Mouse (Mus musculus): ENCODE measurements around the gene Topors. TPM values are rescaled to one million over a fixed set of nuclear protein-coding genes. Genes with fewer than 3 reads are reported as not detected.

Topors gene
- polyA plus RNA-seq, 1 experiment from 2014 or later, result 57.4 TPM

DNA sequence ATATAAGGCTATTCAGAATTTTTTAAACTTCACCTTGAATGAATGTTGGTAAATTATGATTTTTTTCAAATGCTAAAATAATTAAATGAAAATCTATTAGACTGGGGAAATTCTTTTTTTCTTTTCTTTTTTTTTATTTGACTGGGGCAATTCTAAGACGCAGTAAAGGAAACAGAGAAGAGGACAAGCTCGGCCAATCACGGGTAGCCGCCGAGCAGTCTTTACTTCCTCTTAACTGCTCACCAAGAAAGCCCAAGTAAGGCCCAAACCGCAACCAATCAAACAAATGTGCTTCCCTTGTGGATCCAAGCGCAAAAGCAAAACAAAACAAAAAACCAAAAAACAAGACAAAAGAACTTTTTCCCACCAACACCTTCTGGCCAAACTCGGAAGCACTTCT, 25.6 kb downstream of the Topors start:
- no peak for ATAC-seq (ENCODE audit: insufficient number of reproducible peaks, insufficient read depth, low FRiP score, low TSS enrichment, low read depth)
- Histone ChIP-seq H3K36me3 (no peaks in the 10 kb centered on the region), H3K4me3 (replicated peaks) (no peak overlapping the region), H3K4me1 (replicated peaks) (0 out of 2 replicates have a peak, but pooled peaks cover 5% of the 10 kb centered on the region), H3K9me3 (no peaks in the 10 kb centered on the region), H3K27me3 (no peaks in the 10 kb centered on the region), H3K27ac (no peak overlapping the region), H3K4me2 (no peak overlapping the region), H3K9ac (replicated peaks) (no peak overlapping the region)
- 86% methylated on average over 8 of the region's 8 CpGs for WGBS

DNA sequence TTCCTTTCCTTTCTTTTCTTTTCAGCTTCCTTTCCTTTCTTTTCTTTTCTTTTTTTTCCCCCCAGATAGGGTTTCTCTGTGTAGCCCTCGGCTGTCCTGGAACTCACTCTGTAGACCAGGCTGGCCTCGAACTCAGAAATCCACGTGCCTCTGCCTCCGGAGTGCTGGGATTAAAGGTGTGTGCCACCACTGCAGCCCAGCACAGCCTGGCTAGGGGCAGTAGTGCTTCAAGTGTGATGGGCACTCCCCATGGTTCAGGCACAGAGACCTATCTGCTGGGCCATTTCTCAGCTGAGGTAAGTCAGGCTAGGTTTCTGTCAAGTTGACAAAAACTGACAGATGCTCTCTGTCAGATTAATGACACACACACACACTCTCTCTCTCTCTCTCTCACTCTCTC, 26.6 kb downstream of the Topors start:
- Histone ChIP-seq H3K36me3 (no peaks in the 10 kb centered on the region), H3K9me3 (no peaks in the 10 kb centered on the region), H3K4me1 (replicated peaks) (peaks cover 11% of the 10 kb centered on the region; the same call in 1 of the 2 replicates), H3K27me3 (no peaks in the 10 kb centered on the region), H3K4me2 (no peak overlapping the region), H3K9ac (replicated peaks) (no peak overlapping the region), H3K27ac (no peak overlapping the region), H3K4me3 (replicated peaks) (no peak overlapping the region)
- no peak for ATAC-seq (ENCODE audit: insufficient number of reproducible peaks, insufficient read depth, low FRiP score, low TSS enrichment, low read depth)
- 78% methylated on average over 4 of the region's 4 CpGs for WGBS

DNA sequence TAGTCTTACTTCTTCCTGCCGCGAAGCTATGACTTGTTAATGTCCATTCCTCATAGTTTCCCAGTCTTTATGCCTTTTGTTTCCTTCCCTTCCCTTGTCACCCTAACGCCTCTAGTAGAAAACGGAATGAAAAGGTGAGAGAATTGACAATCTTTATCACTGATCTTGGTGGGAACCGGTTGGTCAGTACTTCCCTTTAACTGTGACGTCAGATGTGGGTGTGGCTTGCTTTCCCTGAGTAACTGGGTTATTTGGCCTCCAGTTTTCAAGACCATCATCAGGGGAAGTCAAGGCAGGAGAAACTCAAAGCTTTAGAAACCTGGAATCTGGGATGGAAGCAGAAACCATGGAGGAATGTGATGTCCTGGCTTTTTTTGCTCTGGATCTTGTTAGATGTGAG, 27.7 kb downstream of the Topors start:
- Histone ChIP-seq H3K27ac (no peak overlapping the region), H3K4me3 (replicated peaks) (no peak overlapping the region), H3K4me1 (replicated peaks) (peaks cover 11% of the 10 kb centered on the region; the same call in 1 of the 2 replicates), H3K9me3 (no peaks in the 10 kb centered on the region), H3K4me2 (no peak overlapping the region), H3K27me3 (no peaks in the 10 kb centered on the region), H3K36me3 (no peaks in the 10 kb centered on the region), H3K9ac (replicated peaks) (no peak overlapping the region)
- 54% methylated on average over 6 of the region's 6 CpGs for WGBS
- no peak for ATAC-seq (ENCODE audit: insufficient number of reproducible peaks, insufficient read depth, low FRiP score, low TSS enrichment, low read depth)

DNA sequence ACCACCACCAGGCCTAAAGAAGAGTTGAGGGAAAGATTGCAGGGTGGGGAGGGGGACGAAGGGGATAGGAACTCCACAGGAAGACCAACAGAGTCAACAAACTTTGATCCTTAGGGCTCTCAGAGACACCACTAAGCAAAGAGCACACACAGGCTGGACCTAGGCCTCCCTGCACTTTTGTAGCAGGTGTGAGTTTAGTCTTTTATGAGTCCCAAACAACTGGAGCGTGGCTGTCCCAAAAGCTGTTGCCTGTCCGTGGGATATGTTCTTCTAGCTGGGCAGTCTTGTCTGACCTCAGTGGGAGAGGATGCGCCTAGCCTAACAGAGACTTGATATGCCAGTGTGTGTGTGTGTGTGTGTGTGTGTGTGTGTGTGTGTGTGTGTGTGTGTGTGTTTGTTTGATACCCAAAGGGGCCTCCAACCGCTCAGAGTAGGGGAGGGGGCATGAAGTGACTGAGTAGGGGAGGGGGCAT, 29.3 kb downstream of the Topors start:
- 38% methylated on average over 5 of the region's 5 CpGs for WGBS
- no peaks in the 10 kb centered on the region for H3K27me3 ChIP-seq
- peak overlapping the region; percentile 80 for H3K4me2 ChIP-seq
- peaks cover 11% of the 10 kb centered on the region; the same call in 1 of the 2 replicates for H3K4me1 ChIP-seq (replicated peaks)
- peak overlapping the region; percentile 56 for H3K4me3 ChIP-seq (replicated peaks)
- peak; percentile 35; the same call in 1 of the 2 replicates for ATAC-seq (ENCODE audit: insufficient number of reproducible peaks, insufficient read depth, low FRiP score, low TSS enrichment, low read depth)
- H3K36me3 ChIP-seq, result no peaks in the 10 kb centered on the region
- no peak overlapping the region for H3K27ac ChIP-seq
- no peaks in the 10 kb centered on the region for H3K9me3 ChIP-seq
- H3K9ac ChIP-seq (replicated peaks), result no peak overlapping the region

DNA sequence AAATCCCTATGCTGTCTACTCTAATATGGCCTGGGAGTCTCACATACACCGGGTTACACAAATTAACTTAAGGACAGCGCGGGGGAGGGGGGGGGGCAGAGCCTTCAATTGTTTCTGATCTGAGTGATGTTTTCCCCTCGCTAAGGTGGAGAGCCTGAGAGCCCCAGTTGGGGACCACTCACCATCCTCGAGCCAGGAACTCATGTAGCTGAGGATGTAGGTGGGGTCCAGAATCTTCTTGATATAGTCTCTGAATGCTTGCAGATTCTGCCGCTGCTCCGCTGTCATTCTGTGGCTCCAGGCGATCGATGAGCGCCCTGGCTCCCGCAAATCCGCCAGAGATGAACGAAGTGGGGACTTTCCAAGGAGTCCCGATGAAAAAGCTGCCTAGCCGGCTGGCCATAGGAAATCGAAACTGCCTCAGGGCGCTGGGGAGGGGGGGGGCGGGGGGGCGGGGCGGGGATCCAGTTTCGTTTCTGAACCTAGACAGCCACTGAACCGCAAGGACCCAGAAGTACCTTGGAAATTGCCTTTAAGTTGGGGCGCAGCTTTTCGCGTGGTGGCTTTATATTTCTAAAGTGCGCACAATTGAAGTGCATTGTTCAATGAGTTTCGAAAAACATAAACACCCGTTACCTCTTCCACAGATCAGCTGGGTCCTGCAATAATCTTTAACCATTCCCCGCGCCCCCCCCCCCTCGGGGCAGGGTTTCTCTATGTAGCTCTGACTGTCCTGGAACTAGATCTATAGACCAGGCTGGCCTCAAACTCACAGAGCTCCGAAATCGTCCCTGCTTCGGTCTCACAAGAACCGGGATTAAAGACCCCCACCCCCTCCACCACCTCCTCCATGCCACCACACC, 30.0 kb downstream of the Topors start, which contains the start of gene Ddx58:
Gene Ddx58 (minus strand): TSS at position 420 of the 863 bp plus-strand sequence.
- peak within 1 kb of the TSS; percentile 67 for H3K9ac ChIP-seq (replicated peaks)
- H3K27ac ChIP-seq, result peak within 1 kb of the TSS; percentile 12; the same call in 1 of the 2 replicates
- no peaks in the 10 kb centered on the region for H3K36me3 ChIP-seq
- 3% methylated on average over 35 of the region's 35 CpGs for WGBS
- peaks cover 11% of the 10 kb centered on the region; the same call in 1 of the 2 replicates for H3K4me1 ChIP-seq (replicated peaks)
- ATAC-seq (ENCODE audit: insufficient number of reproducible peaks, insufficient read depth, low FRiP score, low TSS enrichment, low read depth), result peak; percentile 53; the same call in 1 of the 2 replicates
- H3K4me2 ChIP-seq, result peak within 1 kb of the TSS; percentile 80
- no peaks in the 10 kb centered on the region for H3K27me3 ChIP-seq
- H3K9me3 ChIP-seq, result no peaks in the 10 kb centered on the region
- H3K4me3 ChIP-seq (replicated peaks), result peak within 1 kb of the TSS; percentile 56

DNA sequence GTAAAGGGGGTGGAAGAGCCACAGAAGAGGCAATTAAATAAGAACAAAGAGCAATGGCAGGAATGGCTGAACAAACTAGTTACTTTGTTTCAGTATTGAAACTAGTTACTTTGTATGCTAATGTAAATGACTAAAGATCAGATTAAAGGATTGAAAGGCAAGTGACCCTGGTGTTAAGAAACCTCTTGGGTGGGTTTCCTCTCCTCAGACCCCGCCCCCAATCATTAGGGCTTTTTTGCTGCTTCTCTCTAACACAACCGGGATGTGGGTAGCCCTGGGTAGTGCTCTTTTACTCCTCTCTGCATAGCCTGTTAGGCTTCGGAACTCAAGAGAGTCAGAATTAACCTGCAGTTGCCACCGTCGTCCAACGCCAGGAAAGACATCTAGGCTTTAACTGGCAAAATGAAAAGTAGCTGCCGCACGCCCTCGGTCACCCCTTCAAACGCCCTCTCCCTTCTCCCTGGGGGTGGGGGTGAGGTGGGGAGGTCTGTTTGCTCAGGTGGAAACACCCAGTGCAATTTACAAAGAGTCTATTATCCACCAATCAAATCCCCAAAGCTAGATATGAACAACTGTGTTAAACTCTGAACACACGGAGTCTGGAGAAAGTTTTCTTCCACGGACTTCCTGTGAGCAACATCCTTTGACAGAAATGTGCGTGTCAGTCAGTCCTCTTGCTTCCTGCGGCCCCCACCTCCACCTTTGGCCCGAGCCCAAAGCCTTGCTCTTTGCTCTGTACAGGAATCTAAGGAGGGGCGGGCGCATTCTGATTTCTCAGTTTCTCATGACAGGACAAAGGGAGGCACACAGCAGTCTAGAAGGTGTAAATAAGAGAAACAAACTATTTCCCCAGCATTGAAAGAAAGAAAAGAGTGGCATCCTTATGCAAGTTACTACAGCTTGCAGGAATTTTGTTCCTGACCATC, 30.9 kb downstream of the Topors start:
- Histone ChIP-seq H3K36me3 (peaks cover 5% of the 10 kb centered on the region; the same call in 1 of the 2 replicates), H3K4me1 (replicated peaks) (peaks cover 11% of the 10 kb centered on the region; the same call in 1 of the 2 replicates), H3K4me3 (replicated peaks) (peak overlapping the region; percentile 56), H3K9me3 (no peaks in the 10 kb centered on the region), H3K27me3 (no peaks in the 10 kb centered on the region), H3K9ac (replicated peaks) (peak overlapping the region; percentile 67), H3K27ac (peak overlapping the region; percentile 12; the same call in 1 of the 2 replicates), H3K4me2 (peak overlapping the region; percentile 80)
- 3% methylated on average over 17 of the region's 17 CpGs for WGBS
- ATAC-seq (ENCODE audit: insufficient number of reproducible peaks, insufficient read depth, low FRiP score, low TSS enrichment, low read depth), result peak; percentile 43; the same call in 1 of the 2 replicates

DNA sequence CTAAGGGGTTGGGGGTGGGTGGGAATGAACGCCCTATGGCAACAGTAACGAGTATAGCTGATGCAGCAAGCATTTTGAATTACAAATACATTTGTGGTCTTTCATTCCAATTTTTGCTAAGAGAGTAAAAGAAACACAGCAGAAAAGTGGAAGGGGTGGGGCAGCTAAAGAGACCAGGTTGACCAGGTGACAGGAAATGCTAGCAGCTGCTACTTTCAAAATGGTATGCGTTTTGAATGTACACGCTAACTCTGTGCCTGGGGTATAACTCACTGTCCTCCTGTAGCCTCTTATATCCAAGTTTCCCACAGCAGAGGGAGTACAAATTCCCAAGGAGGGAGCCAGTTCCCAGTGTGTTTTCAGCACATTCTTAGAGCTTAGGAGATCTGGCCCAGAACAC, 32.8 kb downstream of the Topors start:
- Histone ChIP-seq H3K27ac (no peak overlapping the region), H3K9ac (replicated peaks) (no peak overlapping the region), H3K36me3 (peaks cover 5% of the 10 kb centered on the region; the same call in 1 of the 2 replicates), H3K4me1 (replicated peaks) (peaks cover 11% of the 10 kb centered on the region; the same call in 1 of the 2 replicates), H3K27me3 (no peaks in the 10 kb centered on the region), H3K4me2 (no peak overlapping the region), H3K4me3 (replicated peaks) (no peak overlapping the region), H3K9me3 (no peaks in the 10 kb centered on the region)
- ATAC-seq (ENCODE audit: insufficient number of reproducible peaks, insufficient read depth, low FRiP score, low TSS enrichment, low read depth), result no peak
- 86% methylated on average over 4 of the region's 4 CpGs for WGBS

DNA sequence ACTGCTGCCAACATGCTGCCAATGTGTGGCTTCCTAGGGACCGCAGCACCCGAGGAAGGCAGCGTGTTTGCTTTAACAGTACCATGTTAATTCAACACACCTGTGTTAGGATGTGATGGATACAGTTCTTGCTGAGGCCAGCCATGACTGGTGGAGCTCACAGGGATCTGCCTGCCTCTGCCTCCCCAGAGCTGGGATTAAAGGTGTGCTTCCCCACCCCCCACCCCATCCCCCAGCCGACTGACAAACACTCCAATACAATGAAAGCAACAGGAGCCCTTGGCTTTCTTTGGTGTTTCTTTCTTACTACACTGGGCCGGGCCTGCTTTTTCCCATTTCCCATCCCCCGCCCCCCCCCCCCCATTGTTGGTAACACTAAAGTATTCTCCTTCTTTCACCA, 35.4 kb downstream of the Topors start:
- Histone ChIP-seq H3K27ac (no peak overlapping the region), H3K4me2 (no peak overlapping the region), H3K27me3 (no peaks in the 10 kb centered on the region), H3K4me1 (replicated peaks) (peaks cover 8% of the 10 kb centered on the region; the same call in 1 of the 2 replicates), H3K9me3 (no peaks in the 10 kb centered on the region), H3K36me3 (peaks cover 5% of the 10 kb centered on the region; the same call in 1 of the 2 replicates), H3K4me3 (replicated peaks) (no peak overlapping the region), H3K9ac (replicated peaks) (no peak overlapping the region)
- ATAC-seq (ENCODE audit: insufficient number of reproducible peaks, insufficient read depth, low FRiP score, low TSS enrichment, low read depth), result no peak
- 77% methylated on average over 5 of the region's 6 CpGs for WGBS

DNA sequence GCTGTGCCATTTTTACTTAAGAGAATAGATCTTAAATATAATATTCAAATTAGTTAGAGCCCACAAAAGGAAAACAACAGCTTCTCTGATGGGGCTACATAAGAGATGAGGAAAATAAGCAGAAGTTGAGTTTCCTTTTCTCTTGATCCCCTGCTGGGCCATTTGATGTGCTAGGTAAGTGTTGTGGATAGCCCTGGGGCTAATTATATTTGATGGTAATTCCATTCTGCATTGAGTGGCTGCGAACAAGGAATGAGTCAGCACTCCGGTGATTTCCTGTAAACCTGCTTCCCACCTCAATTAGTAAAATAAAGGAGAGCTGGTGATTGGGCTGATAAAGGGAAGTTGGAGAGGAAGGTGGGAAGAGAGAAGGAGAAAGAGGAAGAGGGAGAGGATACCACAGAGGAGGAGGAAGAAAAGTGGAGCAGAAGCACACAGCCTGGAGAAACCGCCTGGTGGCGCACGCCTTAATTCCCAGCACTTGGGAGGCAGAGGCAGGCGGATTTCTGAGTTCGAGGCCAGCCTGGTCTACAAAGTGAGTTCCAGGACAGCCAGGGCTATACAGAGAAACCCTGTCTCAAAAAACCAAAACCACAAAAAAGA, 36.5 kb downstream of the Topors start:
- H3K9ac ChIP-seq (replicated peaks), result no peak overlapping the region
- no peak overlapping the region for H3K4me3 ChIP-seq (replicated peaks)
- no peak overlapping the region for H3K4me2 ChIP-seq
- whole genome bisulfite sequencing, result 89% methylated on average over 7 of the region's 7 CpGs
- ATAC-seq (ENCODE audit: insufficient number of reproducible peaks, insufficient read depth, low FRiP score, low TSS enrichment, low read depth), result no peak
- no peaks in the 10 kb centered on the region for H3K4me1 ChIP-seq (replicated peaks)
- no peak overlapping the region for H3K27ac ChIP-seq
- H3K27me3 ChIP-seq, result no peaks in the 10 kb centered on the region
- no peaks in the 10 kb centered on the region for H3K9me3 ChIP-seq
- H3K36me3 ChIP-seq, result peaks cover 5% of the 10 kb centered on the region; the same call in 1 of the 2 replicates

DNA sequence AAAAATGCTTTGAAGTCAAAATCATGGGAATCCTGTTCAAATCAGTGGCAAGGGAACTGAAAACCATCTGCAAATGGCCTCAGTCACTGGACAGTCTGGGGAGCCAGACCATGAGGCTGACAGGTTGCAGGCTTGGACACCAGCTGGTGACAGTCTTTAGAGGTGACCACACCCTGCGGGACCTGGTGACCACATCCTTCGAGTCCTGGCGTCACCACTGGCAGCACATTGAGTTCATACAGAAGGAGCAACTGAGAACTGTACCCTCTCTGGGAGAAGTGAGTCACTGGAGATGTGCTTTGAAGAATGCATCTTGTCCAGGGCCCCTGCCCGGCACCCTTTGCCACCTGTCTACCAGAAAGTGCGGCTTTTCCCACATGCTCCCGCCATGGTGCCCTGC, 39.9 kb downstream of the Topors start:
- Histone ChIP-seq H3K27me3 (no peaks in the 10 kb centered on the region), H3K27ac (no peak overlapping the region), H3K4me3 (replicated peaks) (no peak overlapping the region), H3K4me2 (no peak overlapping the region), H3K36me3 (peaks cover 5% of the 10 kb centered on the region; the same call in 1 of the 2 replicates), H3K9ac (replicated peaks) (no peak overlapping the region), H3K4me1 (replicated peaks) (no peaks in the 10 kb centered on the region), H3K9me3 (no peaks in the 10 kb centered on the region)
- no peak for ATAC-seq (ENCODE audit: insufficient number of reproducible peaks, insufficient read depth, low FRiP score, low TSS enrichment, low read depth)
- WGBS, result 91% methylated on average over 6 of the region's 6 CpGs
